Mouse (Mus musculus): ENCODE measurements at regions not wholly inside any gene's neighbourhood (a gene's known extent, or its start where the extent isn't known, plus 50 kb on each side); places are given as distances from the start of the nearest gene placed in this dataset.
"Not testable (repeated sequence)": the region's sequence is repeated elsewhere in the genome, so short reads cannot be mapped to it uniquely, and the experiment has no call there.

DNA sequence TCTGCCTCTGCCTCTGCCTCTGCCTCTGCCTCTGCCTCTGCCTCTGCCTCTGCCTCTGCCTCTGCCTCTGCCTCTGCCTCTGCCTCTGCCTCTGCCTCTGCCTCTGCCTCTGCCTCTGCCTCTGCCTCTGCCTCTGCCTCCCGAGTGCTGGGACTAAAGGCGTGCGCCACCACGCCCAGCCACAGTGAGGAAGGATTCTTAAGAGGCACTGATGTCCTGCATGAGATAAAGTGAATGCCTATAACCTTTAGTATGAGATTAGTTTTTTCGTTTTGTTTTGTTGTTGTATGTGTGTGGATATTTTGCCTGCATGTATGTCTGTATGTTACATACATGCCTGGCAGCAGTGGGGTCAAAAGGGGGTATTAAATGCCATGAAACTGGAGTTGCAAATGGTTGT, 63.2 kb downstream of the Hlx start:
- not testable (repeated sequence) for H3K4me1 ChIP-seq (ENCODE audit: control insufficient read depth in 1 of 2, insufficient read depth in 2 of 2, low read length in 2 of 2); H3K79me2 ChIP-seq (ENCODE audit: control insufficient read depth, insufficient read depth, low read length, poor library complexity); H3K4me3 ChIP-seq (ENCODE audit: control insufficient read depth in 1 of 2, insufficient read depth in 1 of 2, low read depth in 2 of 2, low read length in 2 of 2); DNase-seq (ENCODE audit: low read depth, low spot score); H3K9ac ChIP-seq (ENCODE audit: control insufficient read depth, low read depth, low read length, poor library complexity, severe bottlenecking); H3K36me3 ChIP-seq (ENCODE audit: control insufficient read depth in 1 of 2, insufficient read depth in 2 of 2, low read length in 2 of 2); H3K27ac ChIP-seq (ENCODE audit: control insufficient read depth, low read depth, low read length); H3K27me3 ChIP-seq (ENCODE audit: control insufficient read depth in 1 of 2, insufficient read depth in 2 of 2, low read length in 2 of 2); H3K9me3 ChIP-seq (replicated peaks; ENCODE audit: insufficient read depth, low read length)

DNA sequence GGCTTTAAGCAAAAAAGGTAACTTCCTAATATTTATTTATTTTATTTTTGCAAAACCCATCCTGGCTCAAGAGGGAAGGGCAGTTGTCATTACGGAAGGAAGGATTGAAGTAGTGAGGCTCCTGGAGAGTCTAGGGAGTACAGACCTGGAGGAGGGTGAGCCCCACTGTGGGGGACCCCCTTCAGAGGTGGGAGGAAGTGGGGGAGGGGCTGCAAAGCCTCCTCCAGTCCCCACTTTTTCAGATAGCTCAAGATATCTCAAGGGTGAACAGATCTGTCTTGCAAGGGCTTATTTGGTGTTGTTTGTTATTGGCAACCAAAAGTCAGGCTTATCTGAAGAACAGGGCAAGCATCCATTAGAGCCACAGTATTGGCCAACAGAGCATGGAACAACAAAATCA, 64.0 kb downstream of the Hlx start:
- H3K36me3 ChIP-seq (ENCODE audit: control insufficient read depth in 1 of 2, insufficient read depth in 2 of 2, low read length in 2 of 2), result peaks cover 0 to 2% of the 10 kb centered on the region in 2 experiments; a peak in 1 of 4 replicates
- no peaks in the 10 kb centered on the region for H3K27me3 ChIP-seq (ENCODE audit: control insufficient read depth in 1 of 2, insufficient read depth in 2 of 2, low read length in 2 of 2)
- H3K79me2 ChIP-seq (ENCODE audit: control insufficient read depth, insufficient read depth, low read length, poor library complexity), result no peaks in the 10 kb centered on the region
- H3K4me3 ChIP-seq (ENCODE audit: control insufficient read depth in 1 of 2, insufficient read depth in 1 of 2, low read depth in 2 of 2, low read length in 2 of 2), result no peak overlapping the region
- no peaks in the 10 kb centered on the region for H3K9me3 ChIP-seq (replicated peaks; ENCODE audit: insufficient read depth, low read length)
- no peak overlapping the region for H3K9ac ChIP-seq (ENCODE audit: control insufficient read depth, low read depth, low read length, poor library complexity, severe bottlenecking)
- DNase-seq (ENCODE audit: low read depth, low spot score), result no peak
- no peak overlapping the region for H3K27ac ChIP-seq (ENCODE audit: control insufficient read depth, low read depth, low read length)
- no peak for TF ChIP-seq ZC3H11A (IDR thresholded peaks at IDR 0.05; ENCODE audit: low read depth, low read length)
- TF ChIP-seq POLR2AphosphoS5 (IDR thresholded peaks at IDR 0.05; ENCODE audit: borderline replicate concordance, low read depth, low read length), result no peak
- H3K4me1 ChIP-seq (ENCODE audit: control insufficient read depth in 1 of 2, insufficient read depth in 2 of 2, low read length in 2 of 2), result peaks cover 0 to 7% of the 10 kb centered on the region in 2 experiments; a peak in 1 of 4 replicates

DNA sequence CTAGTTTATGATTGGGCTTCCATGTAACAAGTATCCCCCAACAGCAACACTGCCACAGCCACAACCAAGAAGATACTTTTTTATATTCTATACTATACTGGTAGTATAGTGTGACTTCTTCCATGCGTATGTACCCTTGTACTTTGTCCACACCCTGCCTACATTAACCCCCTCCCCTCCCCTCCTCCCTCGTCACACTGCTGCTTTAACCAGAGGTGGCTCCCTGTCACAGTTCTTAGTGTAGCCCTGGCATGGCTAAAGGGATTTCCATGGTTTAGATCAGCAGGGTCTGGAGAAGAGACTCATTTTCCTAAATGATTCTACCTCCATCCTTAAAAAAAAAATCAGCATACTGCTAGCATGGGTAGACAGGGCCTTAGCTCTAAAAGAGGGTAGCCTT, 64.4 kb downstream of the Hlx start:
- H3K27ac ChIP-seq (ENCODE audit: control insufficient read depth, low read depth, low read length), result no peak overlapping the region
- H3K4me1 ChIP-seq (ENCODE audit: control insufficient read depth in 1 of 2, insufficient read depth in 2 of 2, low read length in 2 of 2), result peaks cover 0 to 7% of the 10 kb centered on the region in 2 experiments; a peak in 1 of 4 replicates

DNA sequence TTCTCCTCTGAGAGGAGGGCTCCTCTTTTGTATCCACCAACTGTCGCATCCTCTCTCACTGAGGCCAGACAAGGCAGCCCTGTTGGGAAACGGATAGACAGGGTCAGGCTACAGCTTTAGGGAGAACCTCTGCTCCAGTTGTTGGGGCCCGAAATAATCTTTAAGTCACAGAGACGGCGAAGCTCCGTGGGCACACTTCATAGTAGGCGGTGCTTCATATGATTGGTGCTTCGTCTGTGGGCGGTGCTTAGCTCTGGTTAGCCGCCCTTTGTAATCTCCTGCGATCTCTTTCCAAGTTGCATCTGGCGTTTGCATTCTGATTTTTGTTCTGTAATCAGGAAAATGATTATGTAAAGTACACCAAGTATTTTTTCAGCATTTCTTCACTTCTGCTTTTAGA, 67.2 kb downstream of the Hlx start:
- H3K9me3 ChIP-seq (replicated peaks; ENCODE audit: insufficient read depth, low read length), result no peaks in the 10 kb centered on the region
- DNase-seq (ENCODE audit: low read depth, low spot score), result peak; percentile 65
- no peak overlapping the region for H3K27ac ChIP-seq (ENCODE audit: control insufficient read depth, low read depth, low read length)
- no peaks in the 10 kb centered on the region for H3K27me3 ChIP-seq (ENCODE audit: control insufficient read depth in 1 of 2, insufficient read depth in 2 of 2, low read length in 2 of 2)
- H3K36me3 ChIP-seq (ENCODE audit: control insufficient read depth in 1 of 2, insufficient read depth in 2 of 2, low read length in 2 of 2), result peaks cover 0 to 2% of the 10 kb centered on the region in 2 experiments; a peak in 1 of 4 replicates
- no peaks in the 10 kb centered on the region for H3K79me2 ChIP-seq (ENCODE audit: control insufficient read depth, insufficient read depth, low read length, poor library complexity)
- H3K9ac ChIP-seq (ENCODE audit: control insufficient read depth, low read depth, low read length, poor library complexity, severe bottlenecking), result no peak overlapping the region
- H3K4me3 ChIP-seq (ENCODE audit: control insufficient read depth in 1 of 2, insufficient read depth in 1 of 2, low read depth in 2 of 2, low read length in 2 of 2), result peak overlapping the region in 1 of 2 experiments; percentile 27; a peak in 1 of 4 replicates
- peaks cover 0 to 7% of the 10 kb centered on the region in 2 experiments; a peak in 1 of 4 replicates for H3K4me1 ChIP-seq (ENCODE audit: control insufficient read depth in 1 of 2, insufficient read depth in 2 of 2, low read length in 2 of 2)
- TF ChIP-seq TBP (IDR thresholded peaks at IDR 0.05; ENCODE audit: low read depth, low read length) (no peak), ZC3H11A (IDR thresholded peaks at IDR 0.05; ENCODE audit: low read depth, low read length) (no peak), NELFE (IDR thresholded peaks at IDR 0.05; ENCODE audit: low read depth, low read length) (0 out of 2 replicates have a peak, but pooled peaks have one; percentile 11), MYC (IDR thresholded peaks at IDR 0.05; ENCODE audit: low read depth, low read length) (no peak), TAL1 (IDR thresholded peaks at IDR 0.05; ENCODE audit: low read length) (peak; percentile 7; the same call in 1 of the 2 replicates), MEF2A (IDR thresholded peaks at IDR 0.05; ENCODE audit: extremely low read depth, insufficient replicate concordance, low read depth, low read length, poor library complexity, severe bottlenecking) (no peak), EP300 (IDR thresholded peaks at IDR 0.05; ENCODE audit: low read depth in 1 of 2, low read length in 2 of 2) (peak; percentile 22 to 29; a peak in 1 of 4 replicates), MAFK (IDR thresholded peaks at IDR 0.05; ENCODE audit: borderline replicate concordance, low read depth, low read length) (no peak), SMC3 (IDR thresholded peaks at IDR 0.05; ENCODE audit: low read depth, low read length) (no peak), HCFC1 (IDR thresholded peaks at IDR 0.05; ENCODE audit: low read depth, low read length) (no peak), SIN3A (IDR thresholded peaks at IDR 0.05; ENCODE audit: low read length) (no peak), UBTF (IDR thresholded peaks at IDR 0.05; ENCODE audit: borderline replicate concordance, insufficient read depth, low read depth, low read length) (no peak), RCOR1 (IDR thresholded peaks at IDR 0.05; ENCODE audit: low read depth, low read length) (peak; percentile 62), TCF12 (IDR thresholded peaks at IDR 0.05; ENCODE audit: low read depth, low read length) (0 out of 2 replicates have a peak, but pooled peaks have one; percentile 15), GATA1 (IDR thresholded peaks at IDR 0.05; ENCODE audit: low read depth, low read length) (peak; percentile 51), MAX (IDR thresholded peaks at IDR 0.05; ENCODE audit: low read length) (no peak), CHD2 (IDR thresholded peaks at IDR 0.05; ENCODE audit: low read length) (no peak)

More for the DNA sequence above, 64.4 kb downstream of the Hlx start:
- H3K79me2 ChIP-seq (ENCODE audit: control insufficient read depth, insufficient read depth, low read length, poor library complexity), result no peaks in the 10 kb centered on the region
- no peaks in the 10 kb centered on the region for H3K27me3 ChIP-seq (ENCODE audit: control insufficient read depth in 1 of 2, insufficient read depth in 2 of 2, low read length in 2 of 2)
- no peaks in the 10 kb centered on the region for H3K9me3 ChIP-seq (replicated peaks; ENCODE audit: insufficient read depth, low read length)
- H3K9ac ChIP-seq (ENCODE audit: control insufficient read depth, low read depth, low read length, poor library complexity, severe bottlenecking), result no peak overlapping the region
- H3K36me3 ChIP-seq (ENCODE audit: control insufficient read depth in 1 of 2, insufficient read depth in 2 of 2, low read length in 2 of 2), result peaks cover 0 to 2% of the 10 kb centered on the region in 2 experiments; a peak in 1 of 4 replicates
- no peak for DNase-seq (ENCODE audit: low read depth, low spot score)
- no peak overlapping the region for H3K4me3 ChIP-seq (ENCODE audit: control insufficient read depth in 1 of 2, insufficient read depth in 1 of 2, low read depth in 2 of 2, low read length in 2 of 2)
- no peak for TF ChIP-seq POLR2A (IDR thresholded peaks at IDR 0.05; ENCODE audit: control insufficient read depth in 1 of 2, insufficient read depth in 1 of 2, low read depth in 1 of 2, low read length in 2 of 2, poor library complexity in 1 of 2)
- no peak for TF ChIP-seq MAFK (IDR thresholded peaks at IDR 0.05; ENCODE audit: borderline replicate concordance, low read depth, low read length)
- TF ChIP-seq UBTF (IDR thresholded peaks at IDR 0.05; ENCODE audit: borderline replicate concordance, insufficient read depth, low read depth, low read length), result no peak
- no peak for TF ChIP-seq USF1 (IDR thresholded peaks at IDR 0.05; ENCODE audit: low read depth, low read length)
- TF ChIP-seq MYB (IDR thresholded peaks at IDR 0.05; ENCODE audit: low read depth, low read length), result no peak

Data from MEL (cell line).